12 mouse cellular contexts compared by ENCODE assay signal in genomic region chr4:136832559-136833232, GRCm38 (mm10). TPM values are rescaled to one million over a fixed set of nuclear protein-coding genes. Genes with fewer than 3 reads are reported as not detected.
DNase-seq lines count a peak whose midpoint lies in the region; ATAC-seq and TF ChIP-seq lines count a peak whose summit lies in the region.
"Had no signal": no experiment of that assay in that cellular context is flagged by ENCODE, and none has a peak within 500 bp of the region (broad histone marks: within the 10 kb centered on the region; RNA-seq: fewer than 3 reads in every experiment).

No protein-coding gene starts in this region.

- H3K4me1 ChIP-seq in hindbrain, embryonic 12.5 days: peaks cover 79% of the 10 kb centered on the region
- H3K4me1 ChIP-seq in midbrain, embryonic 15.5 days: peaks cover 74% of the 10 kb centered on the region

- no peaks in the 10 kb centered on the region for H3K27me3 ChIP-seq in C2C12 (ENCODE audit: control insufficient read depth, insufficient read depth, insufficient read length)
- H3K27me3 ChIP-seq in hindbrain, embryonic 12.5 days: no peaks in the 10 kb centered on the region
- H3K27me3 ChIP-seq in midbrain, embryonic 15.5 days (replicated peaks): no peaks in the 10 kb centered on the region

- WGBS in hindbrain, embryonic 12.5 days: 75% methylated on average over 16 of the region's 16 CpGs
- WGBS in midbrain, embryonic 15.5 days: 76% methylated on average over 16 of the region's 16 CpGs

- peak overlapping the region; percentile 11 for H3K4me3 ChIP-seq in C2C12 (ENCODE audit: insufficient read depth, poor library complexity, severe bottlenecking)
- H3K4me3 ChIP-seq in hindbrain, embryonic 12.5 days: peak overlapping the region; percentile 8; the same call in 1 of the 2 replicates
- peak overlapping the region; percentile 72; the same call in 1 of the 2 replicates for H3K4me3 ChIP-seq in midbrain, embryonic 15.5 days
- H3K4me3 ChIP-seq in layer of hippocampus, adult 2 months: no peak overlapping the region
- H3K4me3 ChIP-seq: heart, embryonic 12.5 days; liver, embryonic 15.5 days had no signal

- H3K79me3 ChIP-seq in C2C12 (ENCODE audit: low read depth): peaks cover 12% of the 10 kb centered on the region

- H3K9ac ChIP-seq in hindbrain, embryonic 12.5 days: peak overlapping the region; percentile 99
- no peak overlapping the region for H3K9ac ChIP-seq in midbrain, embryonic 15.5 days
- H3K9ac ChIP-seq: heart, embryonic 12.5 days; liver, embryonic 15.5 days had no signal

- H3K9me3 ChIP-seq in hindbrain, embryonic 12.5 days (replicated peaks): no peaks in the 10 kb centered on the region
- no peaks in the 10 kb centered on the region for H3K9me3 ChIP-seq in midbrain, embryonic 15.5 days
- H3K9me3 ChIP-seq: heart, embryonic 12.5 days; liver, embryonic 15.5 days had no signal

- no peak for TF ChIP-seq CTCF in C2C12 (IDR thresholded peaks at IDR 0.05; ENCODE audit: control insufficient read depth, insufficient read depth, insufficient read length)
- no peak for TF ChIP-seq CTCF in layer of hippocampus, adult 2 months (conservative IDR thresholded peaks at IDR 0.05)

- ATAC-seq in hindbrain, embryonic 12.5 days (ENCODE audit: low FRiP score): no peak
- ATAC-seq in midbrain, embryonic 15.5 days (replicated peaks): no peak
- ATAC-seq: CD4-positive, CD25-positive, alpha-beta regulatory T cell, adult 4 months had no signal

- H3K4me2 ChIP-seq in hindbrain, embryonic 12.5 days (replicated peaks): peak overlapping the region; percentile 87
- peak overlapping the region; percentile 86 for H3K4me2 ChIP-seq in midbrain, embryonic 15.5 days
- H3K4me2 ChIP-seq: heart, embryonic 12.5 days; liver, embryonic 15.5 days had no signal

- no peak overlapping the region for H3ac ChIP-seq in C2C12 (ENCODE audit: control insufficient read depth, insufficient read length, low read depth)

- no peaks in the 10 kb centered on the region for H3K36me3 ChIP-seq in C2C12 (ENCODE audit: control insufficient read depth, insufficient read depth)
- H3K36me3 ChIP-seq in hindbrain, embryonic 12.5 days: peaks cover 2% of the 10 kb centered on the region; the same call in 1 of the 2 replicates
- H3K36me3 ChIP-seq in midbrain, embryonic 15.5 days (replicated peaks): no peaks in the 10 kb centered on the region
- H3K36me3 ChIP-seq: heart, embryonic 12.5 days; liver, embryonic 15.5 days had no signal

- peaks cover 38% of the 10 kb centered on the region for H3K79me2 ChIP-seq in C2C12 (ENCODE audit: control insufficient read depth, insufficient read depth)

- peak; percentile 40 to 45 for DNase-seq in cerebellum, postnatal 10 days
- no peak for DNase-seq in cerebellum, adult 9-11 months
- DNase-seq in lung, postnatal 14 days: no peak
- no peak for DNase-seq in spleen, postnatal 14 days (ENCODE audit: low spot score in 2 of 2)
- no peak for DNase-seq in layer of hippocampus, adult 2 months (ENCODE audit: low spot score in 2 of 2)
- DNase-seq: adrenal gland, postnatal 10 days had no signal

- H3K27ac ChIP-seq in hindbrain, embryonic 12.5 days: peak overlapping the region; percentile 44; the same call in 1 of the 2 replicates
- no peak overlapping the region for H3K27ac ChIP-seq in midbrain, embryonic 15.5 days
- H3K27ac ChIP-seq in layer of hippocampus, adult 2 months: no peak overlapping the region
- H3K27ac ChIP-seq: liver, embryonic 15.5 days had no signal

TF ChIP-seq in C2C12, 6 proteins besides CTCF, POLR2A, EP300 and RAD21:
- TF ChIP-seq CEBPB (IDR thresholded peaks at IDR 0.05; ENCODE audit: low read depth) (no peak), FOSL1 (IDR thresholded peaks at IDR 0.05; ENCODE audit: insufficient read depth, low read length, poor library complexity, severe bottlenecking) (no peak)
TF ChIP-seq in C2C12: peak in this region for 0.

RNA-seq across cellular contexts. Expression of gene Ephb2, which starts 3.1 kb away (rescaled TPM):
- polyA plus RNA-seq in C2C12 (2012; fragmentation: generic; extraction: Trizol): 16.8 TPM
- 25.4 and 30.8 TPM in 2 replicates for polyA plus RNA-seq in hindbrain, embryonic 12.5 days (2016; fragmentation: Nextera tagmentation; extraction: Ambion mirVana)
- 31.0 and 31.7 TPM in 2 replicates for polyA plus RNA-seq in midbrain, embryonic 15.5 days (2015; fragmentation: Nextera tagmentation; extraction: Ambion mirVana)
- 10 to 100 TPM; 21.8 to 22.1 TPM for total RNA-seq in layer of hippocampus, adult 2 months (2021)
- polyA plus RNA-seq: CD4-positive, CD25-positive, alpha-beta regulatory T cell, adult 4 months had no signal

RNA-seq across cellular contexts. Expression of gene C1qb, which starts 53.3 kb away (rescaled TPM):
- polyA plus RNA-seq in C2C12 (2012; fragmentation: generic; extraction: Trizol): not detected
- polyA plus RNA-seq in hindbrain, embryonic 12.5 days (2016; fragmentation: Nextera tagmentation; extraction: Ambion mirVana): 31.6 and 34.9 TPM in 2 replicates
- polyA plus RNA-seq in midbrain, embryonic 15.5 days (2015; fragmentation: Nextera tagmentation; extraction: Ambion mirVana): 39.7 and 49.0 TPM in 2 replicates
- total RNA-seq in layer of hippocampus, adult 2 months (2021): 10 to 100 TPM; 51.1 to 52.0 TPM

Comparison
In these comparisons a context has a peak if more than half of its experiments do, and no peak if none do; other contexts are left out.
1. DNase-seq: peak in cerebellum, postnatal 10 days (2 of 2); none in cerebellum, adult 9-11 months (single experiment), lung, postnatal 14 days (single experiment), spleen, postnatal 14 days (0 of 2) and layer of hippocampus, adult 2 months (0 of 2).
2. RNA of gene C1qb, which starts 53.3 kb away (polyA plus RNA-seq): 39.7 to 49.0 TPM in midbrain, embryonic 15.5 days and 31.6 to 34.9 TPM in hindbrain, embryonic 12.5 days; not detected in C2C12 (single experiment); every median in the first group is over 10 times any median in the second.